Mouse (Mus musculus) left cerebral cortex, adult 11 months (tissue): ENCODE measurements at regions not wholly inside any gene's neighbourhood (a gene's known extent, or its start where the extent isn't known, plus 50 kb on each side); places are given as distances from the start of the nearest gene placed in this dataset.
"Not testable (repeated sequence)": the region's sequence is repeated elsewhere in the genome, so short reads cannot be mapped to it uniquely, and the experiment has no call there.

Experiments used
- DNase-seq: peaks from one replicate; pipeline ENCODE4 v3.0.0; 2022; ENCODE audit warnings: low spot score

DNA sequence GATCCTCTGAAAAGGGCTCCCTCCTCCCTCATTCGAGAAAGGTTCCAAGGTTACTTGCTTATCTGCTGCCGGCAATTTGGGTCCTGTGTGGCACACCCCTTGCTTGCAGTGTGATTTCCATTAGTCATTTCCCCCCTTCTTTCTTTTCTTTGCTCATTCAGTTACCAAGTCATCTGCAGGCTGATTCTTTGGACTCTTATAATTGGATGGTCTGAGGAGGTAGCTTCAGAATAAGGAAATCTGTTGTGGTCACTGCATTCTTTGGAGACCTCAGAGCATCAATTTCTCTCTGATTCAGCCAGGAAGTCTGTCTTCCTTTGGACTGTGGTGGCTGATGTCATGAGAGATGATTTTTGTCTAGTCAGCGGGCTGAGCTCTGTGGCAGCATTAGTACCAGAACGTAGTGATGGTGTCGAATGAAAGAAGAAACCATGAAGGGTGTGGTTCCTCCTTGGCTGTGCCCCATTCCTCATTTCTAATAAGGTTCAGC lies 91.4 kb upstream of the Mdm1 start:
- DNase-seq, result no peak

DNA sequence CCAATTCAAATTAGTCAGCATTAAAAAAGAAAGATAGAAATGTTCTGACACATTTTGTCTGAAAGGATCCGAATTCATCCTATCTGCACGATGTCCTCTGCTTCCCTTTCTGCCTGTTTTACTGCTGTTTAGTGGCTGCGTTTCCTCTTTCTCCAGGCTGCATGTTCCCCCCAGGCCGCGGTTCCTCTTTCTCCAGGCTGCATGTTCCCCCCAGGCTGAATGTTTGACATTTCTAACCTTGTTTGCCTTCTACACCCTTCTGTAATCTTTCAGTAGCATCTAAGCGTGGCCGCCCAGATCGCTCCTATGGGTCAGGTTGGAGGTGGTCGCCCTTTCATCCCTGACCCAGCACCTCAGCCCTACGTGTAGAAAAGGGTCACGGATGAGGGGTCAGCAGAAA lies 89.6 kb upstream of the Mdm1 start:
- DNase-seq, result no peak

DNA sequence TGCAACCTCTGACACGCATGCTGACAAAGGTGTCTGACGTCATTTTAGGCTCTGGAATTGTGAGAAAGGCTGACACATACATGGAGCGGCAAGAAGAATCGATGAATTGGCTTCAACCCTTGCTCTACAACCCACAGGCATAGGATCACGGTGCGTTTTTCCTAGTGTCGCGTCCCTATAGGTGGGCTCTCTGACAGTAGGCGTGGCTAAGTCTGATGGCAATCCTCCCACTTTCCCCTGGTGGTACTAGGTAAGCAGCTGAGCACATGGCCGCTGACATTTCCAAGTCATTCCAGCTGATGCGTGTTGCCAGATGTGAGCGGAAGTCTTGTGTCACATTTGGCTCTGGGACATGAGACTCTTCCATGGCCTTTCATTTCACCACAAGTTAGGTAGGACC lies 89.1 kb upstream of the Mdm1 start:
- no peak for DNase-seq

DNA sequence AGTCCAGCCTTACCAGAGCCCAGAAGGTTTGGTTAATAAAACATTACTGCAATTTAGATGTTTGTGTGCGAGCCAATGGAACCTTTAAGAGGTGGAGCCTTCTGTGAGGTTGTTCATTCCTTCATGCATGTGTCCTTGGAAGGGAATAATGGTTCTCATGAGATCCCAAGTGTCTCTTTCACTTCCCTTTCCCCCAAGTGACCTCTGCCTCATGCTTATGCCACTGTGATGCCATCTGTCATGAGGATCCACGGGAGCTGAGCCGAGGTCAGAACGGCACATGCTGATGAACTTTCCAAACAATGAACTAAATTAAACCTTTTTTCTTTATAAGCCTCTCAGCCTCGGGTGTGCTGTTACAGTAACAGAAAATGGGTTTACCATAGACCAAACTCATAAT lies 88.6 kb upstream of the Mdm1 start:
- no peak for DNase-seq

DNA sequence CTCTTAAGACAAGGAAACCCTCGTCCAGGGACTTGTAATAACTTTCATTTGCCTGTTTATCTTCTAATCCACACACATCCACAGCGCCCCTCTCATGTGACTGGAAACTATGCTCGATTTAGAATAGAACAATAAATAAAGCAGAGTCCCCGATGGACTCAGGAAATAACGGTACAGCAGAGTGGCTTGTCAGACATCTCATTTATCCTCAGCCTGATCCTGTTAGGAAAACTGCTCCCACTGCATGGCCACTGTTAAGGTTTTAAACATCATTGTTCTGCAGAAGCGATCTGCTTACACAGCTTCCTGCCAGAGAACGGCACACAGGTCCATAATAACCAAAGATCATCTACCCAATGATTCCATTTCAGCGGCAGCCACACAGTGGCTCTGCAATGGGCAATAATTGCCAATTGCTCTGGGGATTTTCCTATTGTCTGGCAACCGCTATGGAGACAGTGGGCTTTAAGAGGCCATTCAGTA lies 84.8 kb upstream of the Mdm1 start:
- DNase-seq, result no peak

DNA sequence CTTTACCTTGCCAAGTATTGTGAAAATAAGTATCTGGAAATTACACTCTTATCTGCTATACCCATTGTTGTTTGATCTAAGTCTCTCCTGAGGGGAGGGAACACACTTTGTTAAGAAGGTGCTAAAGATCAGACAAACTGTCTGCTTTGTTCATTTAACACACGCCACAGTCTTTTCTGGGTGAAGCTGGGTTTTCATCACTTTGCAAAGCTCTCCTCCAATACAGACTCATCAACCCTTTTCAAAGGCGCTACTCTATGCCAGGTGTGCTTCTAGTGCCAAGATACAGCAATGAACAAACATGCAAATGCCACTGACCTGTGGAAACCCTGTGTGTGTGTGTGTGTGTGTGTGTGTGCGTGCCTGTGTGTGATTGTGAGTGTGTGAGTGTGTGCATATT lies 84.1 kb upstream of the Mdm1 start:
- DNase-seq, result no peak

DNA sequence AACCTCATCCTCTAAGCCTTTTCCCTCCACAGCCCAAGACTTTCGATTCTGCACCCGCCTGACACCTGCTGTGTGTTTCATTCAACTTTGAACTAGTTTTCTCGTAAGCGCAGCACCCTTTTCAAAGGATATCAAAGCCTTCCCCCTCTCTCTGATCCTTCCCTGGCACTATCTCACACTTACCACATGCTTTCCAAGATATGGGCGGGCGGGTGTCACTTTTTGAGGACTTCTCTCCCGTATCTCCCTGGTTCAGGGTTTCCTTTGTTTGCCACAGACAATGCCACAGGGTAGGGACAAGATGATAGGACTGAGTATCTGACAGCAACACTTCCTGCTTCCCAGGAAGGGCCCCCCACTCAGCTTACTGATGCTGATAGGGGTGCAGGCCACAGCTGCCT lies 76.8 kb upstream of the Mdm1 start:
- DNase-seq, result no peak

DNA sequence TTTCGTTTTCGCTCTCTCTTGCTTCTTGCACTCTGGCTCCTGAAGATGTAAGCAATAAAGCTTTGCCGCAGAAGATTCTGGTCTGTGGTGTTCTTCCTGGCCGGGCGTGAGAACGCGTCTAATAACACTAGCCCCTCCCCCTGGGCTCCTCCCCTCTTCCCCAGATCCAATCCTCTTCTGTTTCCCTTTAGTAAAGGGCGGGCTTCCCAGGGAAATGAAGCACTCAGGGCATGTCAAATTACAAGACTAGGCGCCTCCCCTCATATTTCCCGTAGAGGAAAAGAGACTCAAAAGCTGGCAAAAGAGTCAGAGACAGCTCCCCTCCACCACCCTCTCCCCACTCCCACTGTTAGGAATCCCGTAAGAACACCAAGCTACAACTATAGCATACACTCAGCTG lies 65.3 kb upstream of the Mdm1 start:
- DNase-seq, result not testable (repeated sequence)

DNA sequence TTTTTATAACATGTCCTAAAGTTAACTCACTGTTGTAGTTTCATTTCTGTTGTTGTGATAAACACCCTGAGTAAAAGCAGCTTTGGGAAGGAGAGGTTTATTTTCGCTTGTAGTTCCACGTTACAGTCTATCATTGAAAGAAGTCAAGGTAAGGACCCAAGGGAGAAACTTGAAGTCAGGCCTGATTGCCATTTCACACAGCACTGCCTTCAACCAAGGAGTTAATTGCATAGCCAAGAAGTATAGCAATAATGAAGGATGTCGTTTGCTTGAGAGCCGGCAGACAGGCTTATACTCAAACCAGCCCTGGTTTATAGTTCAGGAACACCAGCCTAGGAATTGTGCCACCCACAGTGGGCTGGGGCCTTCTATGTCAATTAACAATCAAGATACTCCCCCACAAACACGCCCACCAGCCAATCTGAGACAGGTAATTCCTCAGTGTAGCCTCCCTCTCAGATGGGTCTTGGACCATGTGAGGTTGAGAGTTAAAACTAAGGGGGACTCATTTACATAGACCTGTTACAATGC lies 59.9 kb upstream of the Mdm1 start:
- no peak for DNase-seq

DNA sequence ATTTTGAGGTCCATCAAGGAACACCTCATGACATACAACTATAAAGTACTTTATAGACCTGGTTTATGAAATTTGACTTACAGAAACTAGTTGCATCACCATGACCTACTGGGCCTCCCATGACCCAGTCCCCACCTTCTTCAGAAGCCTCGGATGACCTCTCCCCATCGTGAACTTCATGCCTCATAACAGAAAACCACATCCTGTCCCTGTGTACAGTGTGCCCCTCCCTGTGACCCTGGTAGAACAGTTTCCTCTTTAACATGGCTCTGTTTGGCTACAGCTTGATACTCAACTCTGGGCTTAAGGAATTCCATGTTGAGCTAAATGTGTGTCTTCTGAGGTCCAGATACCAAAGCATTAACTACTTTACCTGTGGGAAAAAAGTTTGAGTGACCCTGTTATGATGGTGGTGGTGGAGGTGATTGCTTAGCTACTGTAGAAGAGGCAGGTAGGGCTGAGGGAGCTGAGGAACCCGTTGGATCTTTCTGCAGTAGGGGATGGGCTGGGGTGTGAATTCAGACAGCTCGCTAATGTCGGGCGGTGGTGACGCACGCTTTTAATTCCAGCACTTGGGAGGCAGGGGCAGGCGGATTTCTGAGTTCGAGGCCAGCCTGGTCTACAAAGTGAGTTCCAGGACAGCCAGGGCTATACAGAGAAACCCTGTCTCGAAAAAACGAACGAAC lies 58.4 kb upstream of the Mdm1 start:
- no peak for DNase-seq

DNA sequence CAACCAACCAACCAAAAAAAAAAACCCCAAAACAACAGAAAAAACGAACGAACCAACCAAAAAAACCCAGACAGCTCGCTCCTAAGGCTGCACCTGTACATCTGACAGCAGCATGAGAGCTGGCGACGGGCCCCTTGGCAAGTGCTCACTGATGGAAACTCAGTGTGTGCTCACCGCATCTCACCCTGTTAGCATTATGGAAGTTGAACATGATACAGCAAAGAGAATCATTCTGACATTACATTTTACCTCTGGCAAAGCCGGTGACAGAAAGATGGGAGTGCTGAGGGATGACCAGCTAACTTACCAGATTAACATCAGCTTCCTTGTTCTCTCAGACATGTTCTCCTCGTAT lies 57.9 kb upstream of the Mdm1 start:
- DNase-seq, result no peak

DNA sequence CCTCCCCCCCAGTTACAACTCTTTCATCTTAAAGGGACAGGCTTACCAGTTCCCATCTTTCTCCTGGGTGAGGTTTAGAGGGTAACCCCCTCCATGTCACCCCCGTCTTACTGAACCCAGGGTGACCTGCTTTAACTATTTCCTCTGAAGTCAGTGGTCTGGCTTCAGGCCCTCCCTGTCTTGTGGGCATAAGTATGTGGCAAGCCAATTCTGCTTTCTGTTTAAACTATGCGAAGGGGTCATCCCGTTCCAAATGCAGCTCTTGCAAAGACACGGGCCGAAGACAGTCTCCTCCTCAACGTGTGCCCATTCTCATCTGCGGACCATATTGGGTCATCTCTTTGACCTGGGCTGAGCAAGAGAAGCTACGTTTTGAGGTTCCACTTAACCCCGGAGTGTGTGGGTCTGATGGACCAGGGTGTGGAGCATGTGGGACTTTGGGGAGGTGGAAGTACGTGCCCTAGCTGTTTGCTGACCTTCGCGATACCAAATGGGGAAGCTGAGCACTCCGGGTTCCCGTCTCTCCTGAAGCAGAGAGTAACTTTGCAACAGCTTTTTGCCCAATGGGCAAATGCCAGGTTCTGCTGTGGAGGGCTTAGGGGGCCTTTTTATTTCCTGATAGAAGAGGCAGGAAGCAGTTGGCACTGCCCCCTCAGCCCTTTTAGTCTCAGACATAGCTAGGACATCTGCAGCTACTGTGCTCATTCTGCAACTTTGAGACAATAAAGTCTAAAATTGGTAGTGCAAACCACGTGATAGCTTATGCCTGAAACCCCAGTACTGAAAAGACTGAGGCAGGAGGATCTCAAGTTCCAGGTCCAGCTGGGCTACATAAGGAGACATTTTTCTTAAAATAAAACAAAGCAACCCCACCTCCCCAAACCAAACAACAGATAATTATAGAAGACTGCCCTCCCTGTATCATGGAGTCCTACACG lies 56.3 kb upstream of the Mdm1 start:
- DNase-seq, result no peak

DNA sequence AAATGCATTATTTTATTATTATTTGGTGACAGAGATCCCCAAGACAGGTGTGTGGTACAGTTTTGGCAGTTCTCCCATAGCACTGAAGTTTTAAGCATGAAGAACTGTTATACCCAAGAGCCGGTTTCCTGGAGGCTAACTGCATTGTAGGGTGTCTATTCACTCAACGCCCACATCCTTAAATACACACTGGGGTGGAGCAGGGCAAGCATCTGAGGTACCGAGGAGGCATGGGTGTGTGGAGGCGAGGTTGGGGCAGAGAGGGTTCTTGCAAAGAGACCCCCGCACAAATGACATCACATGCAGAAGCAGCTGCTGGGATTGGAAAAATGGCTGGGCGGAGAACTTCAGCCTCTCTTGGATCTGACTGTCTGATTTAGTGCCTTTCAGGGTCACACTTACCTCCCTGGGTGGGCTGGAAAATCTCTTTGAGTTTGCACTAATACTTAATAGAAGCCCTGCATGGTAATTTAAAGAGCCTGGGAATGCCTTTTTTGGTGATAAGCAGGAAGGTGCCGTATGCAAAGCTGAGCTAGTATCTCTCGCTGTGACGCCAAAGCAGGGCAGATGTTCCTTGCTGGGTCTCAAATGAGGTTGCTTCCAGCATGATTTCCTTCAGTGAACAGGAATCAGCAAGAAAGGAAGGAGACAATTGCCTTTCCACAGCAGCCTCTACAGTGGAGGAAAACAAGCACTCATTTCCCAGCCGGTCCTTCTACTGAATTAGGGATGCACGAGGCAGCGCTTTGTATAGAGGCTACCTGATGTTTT lies 53.9 kb upstream of the Mdm1 start:
- DNase-seq, result no peak

DNA sequence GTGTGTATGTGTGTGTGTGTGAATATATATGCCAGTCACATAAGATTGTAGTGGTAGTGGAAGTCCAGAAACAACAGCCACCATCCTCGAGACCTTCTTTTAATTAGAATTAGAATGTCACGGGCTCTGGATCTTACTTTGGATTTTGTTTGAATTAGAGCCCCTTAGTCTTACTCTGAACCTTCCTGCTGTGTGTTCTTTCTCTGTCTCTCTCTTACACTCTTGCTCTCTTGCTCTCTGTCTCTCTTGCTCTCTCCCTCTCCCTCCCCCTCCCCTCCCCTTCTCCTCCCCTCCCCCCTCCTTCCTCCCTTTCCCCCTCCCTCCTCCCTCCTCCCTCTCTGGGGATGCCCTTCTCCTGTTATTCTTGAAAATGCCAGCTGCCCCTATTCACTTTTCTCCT lies 53.1 kb upstream of the Mdm1 start:
- DNase-seq, result no peak

DNA sequence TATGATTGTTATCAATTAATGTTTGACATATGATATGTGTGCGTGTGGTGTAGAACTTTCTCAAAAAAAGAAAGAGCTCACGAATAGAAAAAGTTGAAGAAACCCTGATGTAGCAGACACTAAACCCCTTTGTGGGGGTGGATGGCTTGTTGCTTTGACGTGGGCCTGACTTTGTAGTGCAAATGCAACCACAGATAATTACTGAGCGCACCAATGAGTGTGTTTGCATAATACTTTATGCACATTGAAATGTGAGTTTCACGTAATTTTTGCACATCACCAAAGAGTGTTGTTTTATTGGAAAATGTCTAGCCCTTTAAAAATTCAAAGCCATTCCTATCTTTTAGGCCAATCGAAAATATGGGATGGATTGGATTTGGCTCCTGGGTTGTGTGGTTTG lies 51.7 kb upstream of the Mdm1 start:
- no peak for DNase-seq

DNA sequence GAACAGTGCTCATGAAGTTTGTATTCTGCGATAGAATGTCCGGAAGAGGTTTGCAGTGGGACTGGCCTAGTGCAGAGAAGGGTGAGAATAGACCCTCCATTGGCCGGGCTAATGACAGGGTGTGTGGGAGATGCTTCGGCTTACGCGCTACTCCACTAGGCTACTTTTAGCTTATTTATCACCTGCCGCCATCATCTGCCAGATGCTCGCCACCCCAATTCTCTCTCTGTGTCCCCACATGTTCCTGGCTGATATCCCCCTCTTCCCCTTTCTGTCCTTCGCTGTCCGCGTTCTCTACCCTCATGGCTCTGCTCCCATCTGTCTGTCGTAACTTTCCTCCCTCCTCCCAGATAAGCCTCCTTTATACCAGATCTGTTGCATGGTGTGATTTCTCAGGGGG lies 50.1 kb upstream of the Mdm1 start:
- no peak for DNase-seq
